Mouse (Mus musculus): ENCODE measurements at regions not wholly inside any gene's neighbourhood (a gene's known extent, or its start where the extent isn't known, plus 50 kb on each side); places are given as distances from the start of the nearest gene placed in this dataset. TPM values are rescaled to one million over a fixed set of nuclear protein-coding genes. Genes with fewer than 3 reads are reported as not detected.

Small RNAs in the stretch of these regions (microRNA-seq; reads per million reads assigned to microRNA genes)
- gene Gm26455, result not detected
